Mouse (Mus musculus): ENCODE measurements around the gene Mme.

DNA sequence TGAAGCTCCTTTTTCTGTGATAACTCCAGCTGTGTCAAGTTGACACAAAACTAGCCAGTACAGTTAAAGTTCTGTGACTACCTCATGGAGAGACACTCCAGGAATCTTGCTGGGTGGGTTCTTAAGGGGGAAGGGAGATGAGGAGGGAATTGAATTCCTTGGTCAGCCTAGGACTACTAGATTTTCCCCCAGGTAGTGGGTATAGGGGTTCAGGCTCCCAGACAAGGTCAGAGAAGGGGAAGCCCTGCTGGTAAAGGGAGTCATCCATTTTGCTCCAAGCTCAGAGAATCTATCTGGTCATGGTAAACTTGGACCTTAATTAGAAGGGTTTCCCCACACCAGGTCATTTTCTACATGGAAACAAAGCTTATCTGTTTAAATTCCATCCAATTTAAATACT lies 2.4 kb downstream of the Mme start:
- TF ChIP-seq CTCF (IDR thresholded peaks at IDR 0.05; ENCODE audit: insufficient read depth, low read length): no peak
- no peak for TF ChIP-seq POLR2A (IDR thresholded peaks at IDR 0.05; ENCODE audit: borderline replicate concordance, extremely low read depth, low read depth, low read length)
